Mouse (Mus musculus) left cerebral cortex, adult 18-20 months (tissue): Measurements from ENCODE around the gene Tspan12. TPM values are rescaled to one million over a fixed set of nuclear protein-coding genes. Genes with fewer than 3 reads are reported as not detected.
A peak's percentile ranks its signal among the peaks of the same experiment; 100 is the strongest.

Experiments used
- DNase-seq, 2 experiments: peaks; one replicate each; pipeline ENCODE4 v3.0.0; 2021 to 2022; ENCODE audit warnings: low spot score in 2 of 2, mixed read lengths in 1 of 2
- total RNA-seq, 2 experiments: library from RNA; stranded (reverse); gene quantifications; 2 replicates each; pipeline ENCODE4 v1.2.3; 2021

The Tspan12 gene
- total RNA-seq, 2 experiments from 2014 or later = 21.1 to 22.0 TPM

- no peak for DNase-seq
These were observed 65.0 kb downstream of the Tspan12 start for GRCm38 (mm10) chr6:21787274-21787673.

- DNase-seq = no peak
These were observed 78.0 kb downstream of the Tspan12 start for GRCm38 (mm10) chr6:21774213-21774916.

- DNase-seq = no peak
These were observed 82.9 kb downstream of the Tspan12 start for GRCm38 (mm10) chr6:21769447-21769809.

- DNase-seq = no peak
These were observed 83.4 kb downstream of the Tspan12 start for GRCm38 (mm10) chr6:21768745-21769446.

GRCm38 (mm10) chr6:21767787-21768221 is 84.5 kb downstream of the Tspan12 start:
- DNase-seq = peak in 1 of 2 experiments; percentile 11

- no peak for DNase-seq
These were observed 104.8 kb downstream of the Tspan12 start for GRCm38 (mm10) chr6:21747536-21747935.

GRCm38 (mm10) chr6:21744615-21745266 is 107.6 kb downstream of the Tspan12 start:
- DNase-seq = no peak

GRCm38 (mm10) chr6:21740606-21741005 is 111.7 kb downstream of the Tspan12 start:
- DNase-seq = no peak

- DNase-seq = no peak
These were observed 130.1 kb downstream of the Tspan12 start for GRCm38 (mm10) chr6:21722238-21722637.

Other genes starting within 250 kb of the Tspan12 start
- gene Ing3, start 97.1 kb upstream of the Tspan12 start, total RNA-seq = 10 to 100 TPM; 23.8 to 28.9 TPM
- 1 to 10 TPM; 3.7 to 5.9 TPM for gene Cped1, start 133.4 kb upstream of the Tspan12 start, total RNA-seq